9 mouse cellular contexts compared by ENCODE assay signal in genomic region chr15:95931013-95931775, GRCm38 (mm10).
DNase-seq lines count a peak whose midpoint lies in the region; ATAC-seq lines count a peak whose summit lies in the region.
"Had no signal": no experiment of that assay in that cellular context is flagged by ENCODE, and none has a peak within 500 bp of the region (broad histone marks: within the 10 kb centered on the region; RNA-seq: fewer than 3 reads in every experiment).

No protein-coding gene starts in this region.

- H3K27me3 ChIP-seq in hindbrain, embryonic 15.5 days, result no peaks in the 10 kb centered on the region
- H3K27me3 ChIP-seq in hindbrain, embryonic 14.5 days (ENCODE audit: control insufficient read depth, insufficient read depth, low read length), result no peaks in the 10 kb centered on the region
- no peaks in the 10 kb centered on the region for H3K27me3 ChIP-seq in intestine, embryonic 15.5 days (replicated peaks)

- 62% methylated on average over 16 of the region's 16 CpGs for WGBS in hindbrain, embryonic 15.5 days
- 72% methylated on average over 16 of the region's 16 CpGs for WGBS in hindbrain, embryonic 14.5 days
- WGBS in intestine, embryonic 15.5 days, result 37% methylated on average over 16 of the region's 16 CpGs

- DNase-seq in hindbrain, embryonic 14.5 days (ENCODE audit: low spot score), result no peak
- DNase-seq in embryo, embryonic 11.5 days (ENCODE audit: low read depth, low spot score), result peak; percentile 23
- DNase-seq in lung, postnatal 36 days, result peak; percentile 60
- no peak for DNase-seq in urinary bladder, postnatal 10 days (ENCODE audit: low spot score)
- no peak for DNase-seq in spleen, adult 18-20 months
- no peak for DNase-seq in spleen, postnatal 14 days (ENCODE audit: low spot score in 2 of 2)

- H3K27ac ChIP-seq in hindbrain, embryonic 15.5 days (replicated peaks), result 0 out of 2 replicates have a peak overlapping the region, but pooled peaks have one; percentile 7
- no peak overlapping the region for H3K27ac ChIP-seq in hindbrain, embryonic 14.5 days
- peak overlapping the region; percentile 51 for H3K27ac ChIP-seq in intestine, embryonic 15.5 days

- ATAC-seq in hindbrain, embryonic 15.5 days (ENCODE audit: low FRiP score, low read depth), result no peak
- no peak for ATAC-seq in hindbrain, embryonic 14.5 days (ENCODE audit: low FRiP score)
- ATAC-seq in intestine, embryonic 15.5 days, result peak; percentile 69

- peaks cover 13% of the 10 kb centered on the region; the same call in 1 of the 2 replicates for H3K4me1 ChIP-seq in hindbrain, embryonic 15.5 days (replicated peaks)
- no peaks in the 10 kb centered on the region for H3K4me1 ChIP-seq in hindbrain, embryonic 14.5 days (replicated peaks; ENCODE audit: control insufficient read depth, insufficient read depth, low read length)
- peaks cover 2% of the 10 kb centered on the region; the same call in 1 of the 2 replicates for H3K4me1 ChIP-seq in intestine, embryonic 15.5 days (replicated peaks)

- H3K4me2 ChIP-seq in hindbrain, embryonic 15.5 days, result no peak overlapping the region
- H3K4me2 ChIP-seq in hindbrain, embryonic 14.5 days (replicated peaks), result no peak overlapping the region
- no peak overlapping the region; the same call in 1 of the 2 replicates for H3K4me2 ChIP-seq in intestine, embryonic 15.5 days (replicated peaks)

- H3K9me3 ChIP-seq in hindbrain, embryonic 15.5 days, result no peaks in the 10 kb centered on the region
- no peaks in the 10 kb centered on the region for H3K9me3 ChIP-seq in hindbrain, embryonic 14.5 days (ENCODE audit: control insufficient read depth, low read length)
- no peaks in the 10 kb centered on the region for H3K9me3 ChIP-seq in intestine, embryonic 15.5 days

- no peak overlapping the region for H3K4me3 ChIP-seq in hindbrain, embryonic 15.5 days
- H3K4me3 ChIP-seq in hindbrain, embryonic 14.5 days (replicated peaks; ENCODE audit: low read length), result no peak overlapping the region
- H3K4me3 ChIP-seq in intestine, embryonic 15.5 days (replicated peaks), result no peak overlapping the region

- no peak overlapping the region for H3K9ac ChIP-seq in hindbrain, embryonic 15.5 days
- no peak overlapping the region for H3K9ac ChIP-seq in hindbrain, embryonic 14.5 days
- no peak overlapping the region for H3K9ac ChIP-seq in intestine, embryonic 15.5 days

- H3K36me3 ChIP-seq in hindbrain, embryonic 15.5 days, result 0 out of 2 replicates have a peak, but pooled peaks cover 5% of the 10 kb centered on the region
- peaks cover 10% of the 10 kb centered on the region; the same call in 1 of the 2 replicates for H3K36me3 ChIP-seq in hindbrain, embryonic 14.5 days (replicated peaks; ENCODE audit: control insufficient read depth, insufficient read depth)
- peaks cover 19% of the 10 kb centered on the region for H3K36me3 ChIP-seq in intestine, embryonic 15.5 days
- H3K36me3 ChIP-seq: G1E had no signal

Comparison
In these comparisons a context has a peak if more than half of its experiments do, and no peak if none do; other contexts are left out.
1. DNase-seq: peak in embryo, embryonic 11.5 days (single experiment) and lung, postnatal 36 days (single experiment); none in hindbrain, embryonic 14.5 days (single experiment), urinary bladder, postnatal 10 days (single experiment), spleen, adult 18-20 months (0 of 2) and spleen, postnatal 14 days (0 of 2).